Mouse (Mus musculus): ENCODE data around the gene Mtmr2. TPM values are rescaled to one million over a fixed set of nuclear protein-coding genes. Genes with fewer than 3 reads are reported as not detected.

The Mtmr2 gene
- total and polyA plus RNA-seq, 3 experiments = 19.7 to 42.6 (median 34.7) TPM

DNA sequence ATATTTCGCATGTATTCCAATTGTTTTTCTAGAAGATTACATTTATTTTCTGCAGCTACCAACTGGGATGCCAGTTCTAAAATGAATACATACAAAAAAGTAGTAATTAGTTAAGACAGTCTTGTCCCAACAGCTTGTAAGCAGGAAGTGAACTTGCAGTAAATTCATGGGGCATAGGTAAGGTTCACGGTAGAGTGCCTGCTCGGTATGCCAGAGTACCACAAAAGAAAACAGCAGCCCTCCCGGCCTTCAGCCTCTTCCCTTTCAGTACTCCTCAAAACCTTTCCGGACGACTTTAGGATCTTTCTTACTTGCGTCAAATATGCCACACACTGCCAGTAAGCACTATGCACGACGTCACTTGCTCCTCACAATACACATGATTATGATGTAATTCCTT is 70.2 kb downstream of the Mtmr2 start:
- Histone ChIP-seq H3K36me3 (replicated peaks in 1 of 2; ENCODE audit: control insufficient read depth in 1 of 2, insufficient read depth in 1 of 2, low read length in 1 of 2) (peaks cover 56 to 86% of the 10 kb centered on the region in 2 experiments), H3K79me2 (replicated peaks; ENCODE audit: control insufficient read depth, extremely low read depth, insufficient read depth, poor library complexity, severe bottlenecking) (peaks cover 12% of the 10 kb centered on the region), H3K4me2 (ENCODE audit: insufficient read depth, low read depth, poor library complexity, severe bottlenecking) (no peak overlapping the region), H3K27me3 (replicated peaks) (no peaks in the 10 kb centered on the region), H3K9me3 (replicated peaks; ENCODE audit: low read length) (no peaks in the 10 kb centered on the region), H3K9ac (ENCODE audit: insufficient read depth, low read depth) (no peak overlapping the region), H3K4me1 (ENCODE audit: control insufficient read depth in 1 of 2, insufficient read depth in 2 of 2) (peaks cover 7 to 27% of the 10 kb centered on the region in 2 experiments), H3K27ac (ENCODE audit: insufficient read depth, low read depth) (no peak overlapping the region), H3K4me3 (replicated peaks in 1 of 3; ENCODE audit: low read depth in 2 of 3, low read length in 2 of 3, poor library complexity in 1 of 3) (no peak overlapping the region)
- dilution Hi-C loops (cut with MboI; ENCODE audit: extremely low pct_ligation_motif_present, extremely low pct_unique_long_range_greater_than_20kb, low sequenced_read_pairs) (no loop called here), in situ Hi-C loops (cut with MboI; ENCODE audit: low pct_ligation_motif_present, low pct_unique_long_range_greater_than_20kb, low sequenced_read_pairs) (no loop called here)
- TF ChIP-seq MYC (IDR thresholded peaks at IDR 0.05; ENCODE audit: low read depth, low read length) = no peak
- TF ChIP-seq MAZ (IDR thresholded peaks at IDR 0.05; ENCODE audit: low read depth, low read length) = no peak
- TF ChIP-seq IRF4 (IDR thresholded peaks at IDR 0.05; ENCODE audit: low read depth, low read length) = no peak
- TF ChIP-seq TCF12 (IDR thresholded peaks at IDR 0.05; ENCODE audit: low read depth, low read length) = no peak
- TF ChIP-seq SIN3A (IDR thresholded peaks at IDR 0.05; ENCODE audit: low read length) = no peak
- TF ChIP-seq NELFE (IDR thresholded peaks at IDR 0.05; ENCODE audit: low read depth, low read length) = no peak
- TF ChIP-seq ETS1 (conservative IDR thresholded peaks at IDR 0.05; ENCODE audit: low read depth, low read length) = no peak
- TF ChIP-seq UBTF (IDR thresholded peaks at IDR 0.05; ENCODE audit: low read depth, low read length) = no peak
- no peak for TF ChIP-seq MXI1 (IDR thresholded peaks at IDR 0.05; ENCODE audit: low read depth, low read length)
- TF ChIP-seq NRF1 (IDR thresholded peaks at IDR 0.05; ENCODE audit: low read depth, low read length) = no peak
- no peak for TF ChIP-seq ZMIZ1 (IDR thresholded peaks at IDR 0.05; ENCODE audit: low read depth, low read length)
- no peak for TF ChIP-seq RCOR1 (conservative IDR thresholded peaks at IDR 0.05; ENCODE audit: low read depth, low read length)
- no peak for TF ChIP-seq CHD2 (IDR thresholded peaks at IDR 0.05; ENCODE audit: low read length)
- no peak for TF ChIP-seq PAX5 (IDR thresholded peaks at IDR 0.05; ENCODE audit: low read length)
- no peak for TF ChIP-seq CHD1 (IDR thresholded peaks at IDR 0.05; ENCODE audit: low read depth, low read length)
- no peak for TF ChIP-seq JUND (conservative IDR thresholded peaks at IDR 0.05; ENCODE audit: low read depth, low read length)
- TF ChIP-seq MEF2A (IDR thresholded peaks at IDR 0.05; ENCODE audit: borderline replicate concordance, low read depth, low read length) = no peak
- TF ChIP-seq MAFK (IDR thresholded peaks at IDR 0.05; ENCODE audit: insufficient replicate concordance, low read length) = no peak
- TF ChIP-seq POLR2A (IDR thresholded peaks at IDR 0.05; ENCODE audit: low read depth, low read length) = no peak
- no peak for TF ChIP-seq USF1 (IDR thresholded peaks at IDR 0.05; ENCODE audit: low read depth, low read length)
- no peak for DNase-seq (ENCODE audit: extremely low read depth)

DNA sequence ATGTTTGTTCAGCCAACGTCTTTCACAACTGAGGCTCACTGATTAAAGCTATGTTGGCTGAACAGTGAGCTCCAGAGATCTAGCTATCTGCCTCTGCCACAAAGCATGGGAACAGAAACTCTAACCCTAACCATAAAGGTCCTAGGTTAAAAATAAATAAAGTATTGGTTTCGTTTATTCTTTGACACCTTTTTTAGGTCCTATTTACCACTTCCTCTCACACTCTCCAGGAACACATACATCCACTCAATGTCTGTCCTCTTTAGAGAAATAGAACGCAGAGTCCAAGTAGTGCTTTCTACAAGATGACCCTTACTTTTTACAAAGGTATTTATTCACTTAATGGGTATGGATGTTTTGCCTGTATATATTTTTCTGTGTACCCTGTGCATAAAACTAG is 72.6 kb downstream of the Mtmr2 start:
- Histone ChIP-seq H3K4me3 (replicated peaks in 1 of 3; ENCODE audit: low read depth in 2 of 3, low read length in 2 of 3, poor library complexity in 1 of 3) (no peak overlapping the region), H3K27ac (ENCODE audit: insufficient read depth, low read depth) (no peak overlapping the region), H3K4me1 (ENCODE audit: control insufficient read depth in 1 of 2, insufficient read depth in 2 of 2) (peaks cover 7 to 48% of the 10 kb centered on the region in 2 experiments), H3K4me2 (ENCODE audit: insufficient read depth, low read depth, poor library complexity, severe bottlenecking) (no peak overlapping the region; the same call in 1 of the 2 replicates), H3K36me3 (replicated peaks in 1 of 2; ENCODE audit: control insufficient read depth in 1 of 2, insufficient read depth in 1 of 2, low read length in 1 of 2) (peaks cover 46 to 65% of the 10 kb centered on the region in 2 experiments), H3K9me3 (replicated peaks; ENCODE audit: low read length) (no peaks in the 10 kb centered on the region), H3K27me3 (replicated peaks) (no peaks in the 10 kb centered on the region), H3K79me2 (replicated peaks; ENCODE audit: control insufficient read depth, extremely low read depth, insufficient read depth, poor library complexity, severe bottlenecking) (peaks cover 31% of the 10 kb centered on the region), H3K9ac (ENCODE audit: insufficient read depth, low read depth) (no peak overlapping the region)
- in situ Hi-C loops (cut with MboI; ENCODE audit: low pct_ligation_motif_present, low pct_unique_long_range_greater_than_20kb, low sequenced_read_pairs) (no loop called here), dilution Hi-C loops (cut with MboI; ENCODE audit: extremely low pct_ligation_motif_present, extremely low pct_unique_long_range_greater_than_20kb, low sequenced_read_pairs) (no loop called here)
- DNase-seq (ENCODE audit: extremely low read depth) = no peak
- no peak for TF ChIP-seq ETS1 (conservative IDR thresholded peaks at IDR 0.05; ENCODE audit: low read depth, low read length)
- no peak for TF ChIP-seq POLR2A (IDR thresholded peaks at IDR 0.05; ENCODE audit: low read depth, low read length)
- no peak for TF ChIP-seq JUN (IDR thresholded peaks at IDR 0.05; ENCODE audit: insufficient read depth, low read depth, low read length)
- no peak for TF ChIP-seq SIN3A (IDR thresholded peaks at IDR 0.05; ENCODE audit: low read length)
- no peak for TF ChIP-seq MXI1 (IDR thresholded peaks at IDR 0.05; ENCODE audit: low read depth, low read length)
- TF ChIP-seq IRF4 (IDR thresholded peaks at IDR 0.05; ENCODE audit: low read depth, low read length) = peak; percentile 30; the same call in 1 of the 2 replicates
- peak; percentile 58; the same call in 1 of the 2 replicates for TF ChIP-seq MEF2A (IDR thresholded peaks at IDR 0.05; ENCODE audit: borderline replicate concordance, low read depth, low read length)
- TF ChIP-seq EP300 (IDR thresholded peaks at IDR 0.05; ENCODE audit: low read length) = no peak
- TF ChIP-seq NELFE (IDR thresholded peaks at IDR 0.05; ENCODE audit: low read depth, low read length) = no peak
- no peak for TF ChIP-seq USF2 (conservative IDR thresholded peaks at IDR 0.05; ENCODE audit: low read depth, low read length)
- no peak for TF ChIP-seq GABPA (IDR thresholded peaks at IDR 0.05; ENCODE audit: insufficient replicate concordance, low read depth, low read length)
- no peak for TF ChIP-seq MAX (IDR thresholded peaks at IDR 0.05; ENCODE audit: low read length)

All from CH12.LX (cell line).